Mouse (Mus musculus): ENCODE measurements around the gene Nudt22. TPM values are rescaled to one million over a fixed set of nuclear protein-coding genes. Genes with fewer than 3 reads are reported as not detected.

The Nudt22 gene
- polyA plus RNA-seq, 1 experiment from 2014 or later: 24.9 TPM

- H3K9ac ChIP-seq (replicated peaks; ENCODE audit: low read depth): peak within 1 kb of the TSS; percentile 60
- under 1% methylated on average over 36 of the region's 38 CpGs for WGBS
- DNase-seq (ENCODE audit: low spot score): peak; percentile 99
- peak; percentile 88 for ATAC-seq
- H3K27ac ChIP-seq (ENCODE audit: low read length): peak within 1 kb of the TSS; percentile 90
- no peaks in the 10 kb centered on the region for H3K27me3 ChIP-seq (replicated peaks; ENCODE audit: insufficient read depth, low read length)
- H3K4me3 ChIP-seq (ENCODE audit: low read depth, low read length): peak within 1 kb of the TSS; percentile 53
- no peaks in the 10 kb centered on the region for H3K36me3 ChIP-seq (ENCODE audit: insufficient read depth, low read length)
- no peaks in the 10 kb centered on the region for H3K9me3 ChIP-seq (ENCODE audit: low read length)
- H3K4me2 ChIP-seq (replicated peaks; ENCODE audit: low read depth, low read length): peak within 1 kb of the TSS; percentile 75
- H3K4me1 ChIP-seq (ENCODE audit: insufficient read depth, low read depth, low read length): peaks cover 16% of the 10 kb centered on the region
- TF ChIP-seq CTCF (IDR thresholded peaks at IDR 0.05) (no peak), EP300 (IDR thresholded peaks at IDR 0.05) (no peak)
Observed at GRCm38 (mm10) chr19:6980381-6981093, 15.4 kb downstream of the Nudt22 start, which contains the start of gene Fkbp2. TSS of gene Fkbp2 (minus strand) at chr19:6980501.

- TF ChIP-seq EP300 (IDR thresholded peaks at IDR 0.05) (no peak), CTCF (IDR thresholded peaks at IDR 0.05) (peak; percentile 77)
- H3K9ac ChIP-seq (replicated peaks; ENCODE audit: low read depth): peak overlapping the region; percentile 6; the same call in 1 of the 2 replicates
- H3K36me3 ChIP-seq (ENCODE audit: insufficient read depth, low read length): no peaks in the 10 kb centered on the region
- H3K4me1 ChIP-seq (ENCODE audit: insufficient read depth, low read depth, low read length): peaks cover 16% of the 10 kb centered on the region
- H3K4me3 ChIP-seq (ENCODE audit: low read depth, low read length): peak overlapping the region; percentile 53
- peak overlapping the region; percentile 75 for H3K4me2 ChIP-seq (replicated peaks; ENCODE audit: low read depth, low read length)
- peak; percentile 92 for ATAC-seq
- H3K27me3 ChIP-seq (replicated peaks; ENCODE audit: insufficient read depth, low read length): no peaks in the 10 kb centered on the region
- WGBS: under 1% methylated on average over 55 of the region's 59 CpGs
- peak overlapping the region; percentile 90 for H3K27ac ChIP-seq (ENCODE audit: low read length)
- no peaks in the 10 kb centered on the region for H3K9me3 ChIP-seq (ENCODE audit: low read length)
- peak; percentile 100 for DNase-seq (ENCODE audit: low spot score)
Observed at GRCm38 (mm10) chr19:6979486-6980380, 16.2 kb downstream of the Nudt22 start.

GRCm38 (mm10) chr19:6979001-6979479, 16.9 kb downstream of the Nudt22 start:
- H3K9ac ChIP-seq (replicated peaks; ENCODE audit: low read depth): peak overlapping the region; percentile 6; the same call in 1 of the 2 replicates
- no peaks in the 10 kb centered on the region for H3K9me3 ChIP-seq (ENCODE audit: low read length)
- H3K4me1 ChIP-seq (ENCODE audit: insufficient read depth, low read depth, low read length): peaks cover 16% of the 10 kb centered on the region
- peak overlapping the region; percentile 53 for H3K4me3 ChIP-seq (ENCODE audit: low read depth, low read length)
- peak overlapping the region; percentile 45; the same call in 1 of the 2 replicates for H3K27ac ChIP-seq (ENCODE audit: low read length)
- TF ChIP-seq EP300 (IDR thresholded peaks at IDR 0.05) (no peak), CTCF (IDR thresholded peaks at IDR 0.05) (no peak)
- no peaks in the 10 kb centered on the region for H3K27me3 ChIP-seq (replicated peaks; ENCODE audit: insufficient read depth, low read length)
- WGBS: 4% methylated on average over 11 of the region's 11 CpGs
- H3K36me3 ChIP-seq (ENCODE audit: insufficient read depth, low read length): no peaks in the 10 kb centered on the region
- ATAC-seq (no peak), DNase-seq (ENCODE audit: low spot score) (no peak)
- peak overlapping the region; percentile 75 for H3K4me2 ChIP-seq (replicated peaks; ENCODE audit: low read depth, low read length)

- Histone ChIP-seq H3K4me3 (ENCODE audit: low read depth, low read length) (no peak overlapping the region), H3K36me3 (ENCODE audit: insufficient read depth, low read length) (no peaks in the 10 kb centered on the region), H3K4me1 (ENCODE audit: insufficient read depth, low read depth, low read length) (peaks cover 16% of the 10 kb centered on the region), H3K4me2 (replicated peaks; ENCODE audit: low read depth, low read length) (no peak overlapping the region), H3K9ac (replicated peaks; ENCODE audit: low read depth) (no peak overlapping the region), H3K27me3 (replicated peaks; ENCODE audit: insufficient read depth, low read length) (no peaks in the 10 kb centered on the region), H3K9me3 (ENCODE audit: low read length) (no peaks in the 10 kb centered on the region), H3K27ac (ENCODE audit: low read length) (no peak overlapping the region)
- WGBS: 39% methylated on average over 3 of the region's 3 CpGs
- DNase-seq (ENCODE audit: low spot score) (no peak), ATAC-seq (no peak)
- TF ChIP-seq EP300 (IDR thresholded peaks at IDR 0.05) (no peak), CTCF (IDR thresholded peaks at IDR 0.05) (no peak)
Observed at GRCm38 (mm10) chr19:6978639-6978974, 17.3 kb downstream of the Nudt22 start.

- Histone ChIP-seq H3K9me3 (ENCODE audit: low read length) (no peaks in the 10 kb centered on the region), H3K4me1 (ENCODE audit: insufficient read depth, low read depth, low read length) (peaks cover 16% of the 10 kb centered on the region), H3K36me3 (ENCODE audit: insufficient read depth, low read length) (no peaks in the 10 kb centered on the region), H3K27me3 (replicated peaks; ENCODE audit: insufficient read depth, low read length) (no peaks in the 10 kb centered on the region), H3K4me3 (ENCODE audit: low read depth, low read length) (no peak overlapping the region), H3K27ac (ENCODE audit: low read length) (no peak overlapping the region), H3K9ac (replicated peaks; ENCODE audit: low read depth) (no peak overlapping the region), H3K4me2 (replicated peaks; ENCODE audit: low read depth, low read length) (no peak overlapping the region)
- no peak for ATAC-seq
- WGBS: 76% methylated on average over 13 of the region's 13 CpGs
- DNase-seq (ENCODE audit: low spot score): no peak
- TF ChIP-seq EP300 (IDR thresholded peaks at IDR 0.05) (no peak), CTCF (IDR thresholded peaks at IDR 0.05) (no peak)
Observed at GRCm38 (mm10) chr19:6977759-6978638, 17.9 kb downstream of the Nudt22 start.
